Mouse (Mus musculus) right cerebral cortex, postnatal 25 days (tissue): ENCODE measurements around the gene Opcml.
A peak's percentile ranks its signal among the peaks of the same experiment; 100 is the strongest.

Experiments used
- DNase-seq: peaks from one replicate; pipeline ENCODE4 v3.0.0; 2022

Gene Opcml

DNA sequence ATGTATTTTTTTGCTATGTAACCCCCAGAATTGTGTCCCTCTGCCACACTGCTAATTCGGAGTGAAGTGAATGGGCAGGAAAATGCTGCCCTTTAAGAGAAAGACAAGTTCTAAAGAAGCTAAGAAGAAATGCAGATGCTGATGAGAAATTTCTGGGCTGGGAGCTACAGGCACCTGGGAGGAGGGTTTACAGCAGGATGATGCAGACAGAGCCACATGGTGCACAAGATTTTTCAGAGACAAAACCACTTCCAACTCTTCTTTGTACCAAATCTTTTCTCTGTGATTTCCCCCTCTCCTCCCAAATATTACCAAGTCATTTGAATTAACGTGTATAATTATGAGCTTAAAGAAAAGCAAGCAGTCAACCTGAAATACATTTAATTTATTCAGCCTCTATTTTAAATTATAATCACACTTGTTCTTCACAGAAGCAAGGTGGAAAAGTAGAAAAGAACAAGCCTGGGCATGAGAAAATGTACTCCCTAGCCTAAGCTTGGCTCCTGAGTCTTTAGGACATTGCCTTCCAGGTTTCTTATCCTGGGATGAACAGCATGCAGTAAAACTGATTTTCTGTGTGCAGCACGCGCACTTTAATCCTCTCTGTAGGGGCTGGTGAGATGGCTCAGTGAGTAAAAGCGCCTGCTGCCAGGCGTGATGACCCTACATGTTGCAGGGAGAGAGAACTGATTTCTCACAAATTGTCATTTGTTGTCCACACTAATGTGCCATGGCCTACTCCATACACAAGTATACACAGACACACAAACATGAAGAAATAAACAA, 890.9 kb downstream of the Opcml start:
- no peak for DNase-seq

- DNase-seq, result no peak
Measured at GRCm38 (mm10) chr9:28683951-28684470, 893.4 kb downstream of the Opcml start.

GRCm38 (mm10) chr9:28686942-28687611, 896.5 kb downstream of the Opcml start:
- DNase-seq, result no peak

GRCm38 (mm10) chr9:28690134-28690533, 899.6 kb downstream of the Opcml start:
- no peak for DNase-seq

DNA sequence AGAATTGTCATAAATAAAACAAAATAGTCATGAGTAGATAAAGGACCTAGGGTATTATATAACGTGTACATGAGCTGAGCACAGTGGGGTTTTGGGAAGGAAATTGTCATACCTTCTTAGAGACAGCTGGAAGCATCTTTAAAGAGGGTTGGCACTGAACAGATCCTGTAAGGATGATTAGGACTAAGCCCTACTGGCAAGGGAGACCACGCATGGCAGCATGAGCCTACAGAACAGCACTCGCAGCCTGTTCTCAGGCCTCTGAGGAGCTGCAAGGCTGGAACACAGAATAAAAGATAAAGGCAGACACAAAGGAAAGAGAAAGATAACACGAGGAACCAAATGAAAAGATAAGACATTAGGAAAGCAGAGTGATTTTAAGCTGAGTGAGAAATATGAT, 915.2 kb downstream of the Opcml start:
- DNase-seq, result no peak

- DNase-seq, result no peak
Measured at GRCm38 (mm10) chr9:28714544-28714943, 924.0 kb downstream of the Opcml start.

GRCm38 (mm10) chr9:28720186-28720585, 929.6 kb downstream of the Opcml start:
- no peak for DNase-seq

- DNase-seq, result no peak
Measured at GRCm38 (mm10) chr9:28731811-28732602, 941.4 kb downstream of the Opcml start.

- no peak for DNase-seq
Measured at GRCm38 (mm10) chr9:28737955-28738354, 947.4 kb downstream of the Opcml start.

DNA sequence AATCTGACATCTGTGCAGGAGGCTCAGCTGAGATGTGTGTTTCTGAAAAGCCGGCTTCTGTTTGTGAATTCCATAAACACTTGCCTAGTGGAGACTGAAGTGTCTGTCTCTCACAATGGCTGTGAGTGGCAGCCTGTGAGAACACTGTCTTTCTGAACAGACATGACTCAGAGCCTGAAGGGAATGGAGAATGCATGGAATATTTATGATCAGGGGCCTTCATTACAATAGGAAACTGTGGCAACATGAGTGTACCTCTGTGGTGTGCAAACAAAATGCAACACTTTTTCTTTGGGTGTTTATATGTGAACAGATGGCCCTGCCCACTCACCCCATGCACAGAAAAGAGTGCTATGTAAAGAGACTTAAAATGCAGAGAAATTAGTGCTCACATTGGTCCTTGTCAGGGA, 947.9 kb downstream of the Opcml start:
- peak; percentile 66 for DNase-seq

- no peak for DNase-seq
Measured at GRCm38 (mm10) chr9:28744771-28745170, 954.2 kb downstream of the Opcml start.

DNA sequence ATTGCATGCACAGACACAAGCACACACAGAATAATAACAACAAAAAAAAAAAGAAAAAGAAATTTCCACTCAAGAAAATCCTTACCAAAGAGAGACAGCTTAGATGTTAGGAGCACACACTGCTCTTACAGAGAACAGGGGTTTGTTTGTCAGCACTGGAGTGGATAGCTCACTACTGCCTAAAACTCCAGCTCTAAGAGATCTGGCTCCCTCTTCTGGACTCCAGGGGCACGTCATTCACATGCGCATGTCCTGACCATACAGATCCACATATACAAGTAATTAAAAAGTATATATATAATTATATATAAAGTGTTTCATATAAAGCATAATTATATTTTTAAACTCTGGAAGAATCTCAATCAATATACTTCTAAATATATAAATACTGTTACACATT, 958.3 kb downstream of the Opcml start:
- DNase-seq, result no peak

DNA sequence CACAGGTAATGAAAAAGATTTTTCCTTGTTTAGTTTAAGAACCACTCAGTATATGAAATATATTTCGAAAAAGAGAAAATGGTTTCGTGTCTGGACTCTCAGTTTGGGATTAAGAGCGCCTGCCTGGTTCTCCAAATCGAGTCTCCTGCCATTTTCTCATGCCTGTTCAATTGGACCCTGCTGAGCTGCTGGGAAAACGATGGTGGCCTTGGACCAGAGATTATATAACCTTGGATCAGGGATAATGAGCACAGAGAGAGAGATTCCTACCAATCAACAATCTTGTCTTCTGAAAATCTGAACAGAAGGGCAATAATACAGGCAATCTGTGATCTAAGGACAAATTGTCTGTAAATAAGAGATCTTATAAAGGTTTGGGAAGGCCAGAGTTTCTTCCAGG, 962.3 kb downstream of the Opcml start:
- no peak for DNase-seq

DNA sequence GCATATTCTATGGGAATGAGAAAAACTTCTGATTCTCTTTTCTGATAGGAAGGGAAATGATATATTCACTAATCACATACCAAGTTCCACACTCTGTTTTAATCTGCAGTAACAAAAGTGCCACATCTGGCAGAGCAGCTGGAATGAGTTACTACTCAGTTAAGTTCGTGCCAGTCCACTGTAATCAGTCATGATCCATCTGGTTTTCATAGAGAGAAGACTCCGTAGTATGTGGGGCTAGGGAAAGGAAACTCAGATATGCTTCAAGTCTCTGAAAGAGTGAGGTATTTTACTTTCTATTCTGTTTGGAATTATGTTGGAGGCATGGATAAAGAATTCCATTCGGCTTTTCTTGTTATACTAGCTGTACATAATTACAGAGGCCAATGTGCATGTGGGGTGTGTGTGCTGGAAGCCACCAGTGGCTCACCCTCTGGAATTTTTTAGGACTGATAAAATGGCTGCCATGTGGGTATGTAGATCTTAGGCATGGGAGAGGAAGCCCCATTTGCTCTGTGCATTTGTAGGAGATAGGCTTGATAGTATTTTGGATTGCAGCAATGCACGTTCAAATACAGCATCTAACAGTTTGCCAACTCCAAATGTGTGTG, 966.4 kb downstream of the Opcml start:
- DNase-seq, result no peak

- DNase-seq, result no peak
Measured at GRCm38 (mm10) chr9:28761460-28761859, 970.9 kb downstream of the Opcml start.

- DNase-seq, result no peak
Measured at GRCm38 (mm10) chr9:28764149-28764548, 973.6 kb downstream of the Opcml start.

DNA sequence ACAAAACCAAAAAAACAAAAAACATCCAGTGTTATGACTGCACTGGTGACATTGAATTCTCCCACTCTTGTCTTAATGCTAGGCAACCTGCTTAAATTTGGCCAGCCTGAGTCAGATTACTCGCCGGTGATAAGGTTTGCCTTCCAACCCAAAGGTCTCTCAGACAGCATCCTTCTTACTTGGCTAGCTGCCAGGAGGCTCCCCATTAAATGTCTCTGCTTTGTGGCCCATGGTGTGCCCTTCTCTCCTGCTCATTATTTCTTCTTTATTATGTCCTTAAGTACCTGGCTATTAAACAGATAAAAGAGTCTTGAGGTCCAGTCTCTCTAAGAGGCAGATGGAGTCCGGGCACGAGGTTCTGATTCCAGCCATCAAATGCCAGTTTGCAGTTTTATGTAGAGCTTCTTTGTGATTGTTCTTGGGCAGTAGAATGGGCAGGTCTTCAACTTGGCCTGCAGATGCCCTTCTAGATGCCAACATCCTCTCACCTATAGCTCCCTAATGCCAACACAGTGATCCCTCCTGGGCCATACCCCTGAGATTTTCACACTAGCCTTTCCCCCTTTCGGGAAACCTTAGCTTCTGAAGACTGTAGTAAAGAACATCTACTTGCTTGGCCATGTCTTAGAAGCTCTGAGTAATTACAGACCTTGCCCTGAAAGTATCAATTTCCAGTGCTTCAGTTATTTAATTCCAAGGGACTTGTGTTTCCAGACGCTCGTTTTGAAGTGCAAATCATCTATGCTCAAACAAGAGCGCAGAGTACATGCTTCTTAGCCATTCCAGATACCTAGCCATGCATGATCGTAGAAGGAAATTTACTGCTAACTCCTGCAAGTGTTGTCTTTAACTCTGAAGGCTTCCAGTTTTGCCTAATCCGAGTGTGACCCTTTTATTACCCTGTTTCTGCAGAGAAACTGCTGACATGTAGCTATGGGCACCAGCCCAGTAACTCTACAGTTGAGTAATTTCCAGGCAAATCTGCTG, 986.2 kb downstream of the Opcml start:
- DNase-seq, result no peak

- no peak for DNase-seq
Measured at GRCm38 (mm10) chr9:28783834-28784233, 993.3 kb downstream of the Opcml start.

DNA sequence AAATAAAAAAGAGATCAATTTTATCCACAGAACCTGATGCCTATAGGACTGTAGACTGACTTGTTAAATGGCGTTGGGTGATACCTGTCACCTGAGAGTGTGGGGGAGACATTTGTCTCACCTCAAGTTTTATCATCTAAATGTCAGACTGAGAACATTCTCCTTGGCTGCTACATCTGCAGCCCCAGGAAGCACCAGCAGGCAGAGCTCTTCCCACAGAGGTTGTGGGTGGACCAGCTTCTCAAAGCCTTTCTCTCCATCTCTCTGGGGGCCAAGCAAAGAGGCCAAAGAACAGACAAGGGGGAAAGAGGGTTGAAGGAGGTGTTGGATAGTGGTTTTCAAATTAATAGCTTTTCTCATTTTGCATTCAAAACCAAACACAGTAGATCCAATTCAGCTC, 998.9 kb downstream of the Opcml start:
- DNase-seq, result no peak

DNA sequence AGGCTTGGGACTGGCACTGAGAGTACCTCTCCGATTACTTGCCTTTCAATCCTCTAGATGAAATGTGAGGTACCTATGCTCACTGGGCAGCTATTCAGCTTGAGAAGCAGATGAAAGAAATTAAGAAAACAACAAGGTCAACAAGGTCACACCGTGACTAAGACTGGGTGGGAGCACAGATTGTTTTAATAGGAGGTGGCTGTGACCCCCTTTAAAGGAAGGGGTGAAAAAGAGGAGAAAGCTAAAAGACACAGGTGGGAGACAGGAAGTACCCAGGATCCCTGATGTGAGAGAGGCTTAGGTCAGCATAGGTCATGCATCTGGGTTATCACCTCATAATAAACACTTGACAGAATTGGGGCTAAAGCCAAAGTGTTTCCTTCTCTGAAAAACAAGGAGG, 1009.5 kb downstream of the Opcml start:
- no peak for DNase-seq

GRCm38 (mm10) chr9:28806666-28807065, 1016.1 kb downstream of the Opcml start:
- DNase-seq, result no peak

GRCm38 (mm10) chr9:28822060-28822459, 1031.5 kb downstream of the Opcml start:
- DNase-seq, result peak; percentile 60
